Mouse (Mus musculus): ENCODE data around the gene Tns2.

The Tns2 gene

DNA sequence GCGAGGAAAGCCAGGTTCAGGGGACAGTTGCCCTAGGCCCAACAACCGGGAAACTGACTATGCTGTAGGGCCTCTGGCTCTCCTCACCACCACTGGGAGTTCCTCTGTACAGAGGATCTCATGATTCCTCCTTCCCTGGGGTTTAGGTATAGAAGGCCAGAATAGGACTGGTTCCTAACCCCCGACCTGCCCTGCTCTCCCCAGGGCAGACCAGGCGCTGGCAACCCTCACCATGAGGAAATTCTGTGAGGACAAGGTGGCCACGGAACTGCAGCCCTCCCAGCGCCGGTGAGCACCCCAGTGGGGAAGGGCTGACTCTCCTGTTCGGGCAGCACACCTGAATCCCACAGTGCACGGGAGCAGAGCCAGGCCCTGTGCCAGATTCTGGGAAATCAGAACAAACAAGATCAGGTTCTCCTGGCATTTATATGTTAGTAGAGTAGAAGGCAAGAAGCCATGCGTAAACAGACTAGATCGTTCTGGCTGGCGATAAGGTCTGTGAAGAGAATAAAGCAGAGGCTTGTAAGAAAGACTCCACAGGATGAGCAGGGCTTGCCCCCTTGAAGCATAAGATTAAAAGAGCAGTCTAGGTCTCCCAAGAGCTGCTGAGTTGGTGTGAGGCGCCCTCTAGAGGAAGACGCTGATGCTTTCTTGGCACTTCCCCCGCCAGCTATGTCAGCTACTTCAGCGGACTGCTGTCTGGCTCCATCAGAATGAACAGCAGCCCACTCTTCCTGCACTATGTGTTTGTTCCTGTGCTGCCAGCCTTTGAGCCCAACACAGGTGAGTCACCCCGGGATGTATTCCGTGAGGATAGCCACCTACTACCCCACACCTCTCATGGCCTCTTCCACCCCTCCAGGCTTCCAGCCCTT, 8.7 kb downstream of the Tns2 start:
- in situ Hi-C loops (cut with MboI, MseI): no loop called here

DNA sequence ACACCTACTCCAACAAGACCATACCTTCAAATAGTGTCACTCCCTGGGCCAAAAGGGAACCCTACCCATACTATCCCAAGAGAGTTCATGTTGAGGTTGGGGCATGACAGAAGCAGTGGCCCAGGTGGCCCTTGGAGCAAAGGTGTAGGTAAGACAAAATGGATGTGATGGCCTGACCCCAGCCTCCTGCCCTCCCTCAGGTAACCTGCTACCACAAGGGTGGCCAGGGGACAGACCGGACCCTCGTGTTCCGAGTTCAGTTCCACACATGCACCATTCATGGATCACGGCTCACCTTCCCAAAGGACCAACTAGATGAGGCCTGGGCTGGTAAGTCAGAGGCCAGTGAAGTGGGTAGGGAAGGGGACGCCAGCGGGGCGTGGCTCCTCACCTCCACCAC, 10.1 kb downstream of the Tns2 start:
- in situ Hi-C loops (cut with MboI, MseI): no loop called here

GRCm38 (mm10) chr15:102110701-102111494, 10.7 kb downstream of the Tns2 start:
- in situ Hi-C loops (cut with MboI, MseI): no loop called here

GRCm38 (mm10) chr15:102111495-102111829, 11.2 kb downstream of the Tns2 start:
- in situ Hi-C loops (cut with MboI, MseI): no loop called here

DNA sequence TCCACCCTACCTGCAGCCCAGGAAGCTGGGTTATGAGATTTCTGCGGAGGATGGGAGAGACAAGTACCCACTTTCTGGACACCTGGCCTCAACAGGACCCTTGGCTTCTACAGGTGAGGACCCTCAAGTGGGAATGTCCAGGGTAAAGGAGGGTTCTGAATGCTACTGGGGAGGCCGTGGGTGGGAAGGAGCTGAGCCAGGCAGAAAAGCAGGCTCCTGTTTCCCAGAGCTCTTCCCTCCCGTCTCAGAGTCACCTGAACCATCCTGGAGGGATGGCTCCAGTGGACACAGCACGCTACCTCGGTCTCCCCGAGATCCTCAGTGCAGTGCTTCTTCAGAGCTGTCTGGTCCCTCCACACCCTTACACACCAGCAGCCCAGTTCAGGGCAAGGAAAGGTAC, 12.0 kb downstream of the Tns2 start:
- in situ Hi-C loops (cut with MboI, MseI): no loop called here

- in situ Hi-C loops (cut with MboI, MseI): no loop called here
Observed at GRCm38 (mm10) chr15:102112827-102113226, 12.6 kb downstream of the Tns2 start.

DNA sequence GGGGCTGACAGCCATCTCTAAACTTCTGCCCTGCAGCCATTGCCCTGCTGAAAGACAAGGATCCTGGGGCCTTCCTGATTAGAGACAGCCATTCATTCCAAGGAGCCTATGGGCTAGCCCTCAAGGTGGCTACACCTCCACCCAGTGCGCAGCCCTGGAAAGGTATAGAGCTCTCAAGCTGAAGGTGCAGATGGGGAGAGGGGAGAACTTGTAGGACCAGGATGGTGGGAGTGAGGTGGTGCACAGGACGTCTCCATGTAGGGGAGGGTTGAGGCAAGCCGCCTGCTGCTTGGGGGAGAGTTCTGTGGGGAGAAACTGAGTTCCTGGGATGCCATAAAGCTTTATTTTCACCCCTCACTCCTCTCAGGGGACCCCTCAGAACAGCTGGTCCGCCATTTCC, 13.5 kb downstream of the Tns2 start:
- in situ Hi-C loops (cut with MboI, MseI): no loop called here

DNA sequence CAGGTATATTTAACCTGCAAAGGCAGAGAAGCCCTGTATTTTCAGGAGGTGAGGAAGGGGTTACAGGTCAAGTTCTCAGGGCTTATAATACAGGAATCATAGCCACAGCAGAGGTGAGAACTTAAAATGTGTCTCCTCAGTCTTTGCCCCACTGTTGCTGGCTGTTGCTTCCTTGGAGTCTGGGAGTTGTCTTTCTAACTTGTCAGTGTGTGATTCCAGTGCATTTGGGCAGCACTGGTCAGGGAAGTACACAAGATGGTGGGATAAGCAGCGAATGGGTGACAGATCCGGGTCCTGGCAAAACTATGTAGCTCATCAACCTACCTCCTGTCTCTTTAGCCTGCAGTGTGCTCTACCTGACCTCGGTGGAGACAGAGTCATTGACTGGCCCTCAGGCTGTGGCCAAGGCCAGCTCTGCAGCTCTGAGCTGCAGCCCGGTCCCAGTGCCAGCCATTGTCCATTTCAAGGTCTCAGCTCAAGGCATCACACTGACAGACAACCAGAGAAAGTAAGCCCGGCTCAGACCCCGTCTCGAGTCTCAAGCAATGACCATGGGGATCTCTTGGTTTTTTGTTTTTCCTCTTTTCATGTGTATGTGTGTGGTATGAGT, 14.5 kb downstream of the Tns2 start:
- in situ Hi-C loops (cut with MboI, MseI): no loop called here

DNA sequence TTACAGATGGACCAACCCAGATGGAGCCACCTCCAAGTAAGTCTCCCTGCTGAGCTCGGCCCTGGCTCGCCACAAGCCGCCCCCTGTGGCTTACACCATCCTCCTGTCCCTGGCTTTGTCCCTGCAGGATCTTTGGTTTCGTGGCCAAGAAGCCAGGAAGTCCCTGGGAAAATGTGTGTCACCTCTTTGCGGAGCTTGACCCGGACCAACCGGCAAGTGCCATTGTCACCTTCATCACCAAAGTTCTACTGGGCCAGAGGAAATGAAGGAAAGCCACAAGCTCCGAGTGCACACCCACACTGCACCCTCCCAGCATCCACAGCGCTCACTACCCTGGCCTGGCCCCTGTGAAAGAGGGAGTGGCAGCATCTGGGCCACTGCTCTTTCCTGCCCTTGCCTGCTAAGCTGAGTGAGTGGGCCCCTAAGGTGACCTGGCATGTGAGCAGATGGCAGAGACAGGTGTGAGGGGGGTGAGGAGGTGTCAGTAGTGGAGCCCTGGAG, 15.6 kb downstream of the Tns2 start:
- in situ Hi-C loops (cut with MboI, MseI): no loop called here

DNA sequence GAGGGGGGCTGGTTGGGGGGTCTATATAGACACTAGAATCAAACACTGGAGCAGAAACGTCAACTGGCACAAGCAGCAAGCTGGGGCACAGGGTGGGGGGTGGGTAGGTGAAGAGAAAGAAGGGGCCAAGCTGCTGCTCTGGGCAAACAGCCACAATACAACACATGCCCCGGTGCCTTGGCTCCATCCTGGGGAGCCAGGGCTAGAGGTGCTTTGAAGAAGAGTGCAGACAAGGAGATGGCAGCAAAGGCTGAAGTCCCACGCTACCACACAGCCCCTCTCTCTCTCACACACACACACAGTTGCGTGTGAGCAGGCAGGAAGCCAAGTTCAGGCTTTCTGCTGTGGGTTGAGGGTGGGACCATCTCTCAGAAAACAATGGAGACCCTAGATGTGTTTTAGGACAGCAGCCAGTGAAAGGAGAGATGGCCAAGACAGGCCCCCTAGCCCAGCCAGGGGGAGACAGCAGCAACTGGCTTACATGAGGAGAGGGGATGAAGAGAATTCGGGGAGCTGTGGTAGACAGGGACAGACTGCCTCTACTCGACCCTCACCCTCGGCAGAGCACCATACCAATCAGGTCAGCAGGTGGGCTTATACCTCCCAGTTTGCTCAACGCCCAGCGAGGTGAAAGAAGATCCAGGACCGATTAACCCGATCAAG, 16.7 kb downstream of the Tns2 start:
- in situ Hi-C loops (cut with MboI, MseI): no loop called here

DNA sequence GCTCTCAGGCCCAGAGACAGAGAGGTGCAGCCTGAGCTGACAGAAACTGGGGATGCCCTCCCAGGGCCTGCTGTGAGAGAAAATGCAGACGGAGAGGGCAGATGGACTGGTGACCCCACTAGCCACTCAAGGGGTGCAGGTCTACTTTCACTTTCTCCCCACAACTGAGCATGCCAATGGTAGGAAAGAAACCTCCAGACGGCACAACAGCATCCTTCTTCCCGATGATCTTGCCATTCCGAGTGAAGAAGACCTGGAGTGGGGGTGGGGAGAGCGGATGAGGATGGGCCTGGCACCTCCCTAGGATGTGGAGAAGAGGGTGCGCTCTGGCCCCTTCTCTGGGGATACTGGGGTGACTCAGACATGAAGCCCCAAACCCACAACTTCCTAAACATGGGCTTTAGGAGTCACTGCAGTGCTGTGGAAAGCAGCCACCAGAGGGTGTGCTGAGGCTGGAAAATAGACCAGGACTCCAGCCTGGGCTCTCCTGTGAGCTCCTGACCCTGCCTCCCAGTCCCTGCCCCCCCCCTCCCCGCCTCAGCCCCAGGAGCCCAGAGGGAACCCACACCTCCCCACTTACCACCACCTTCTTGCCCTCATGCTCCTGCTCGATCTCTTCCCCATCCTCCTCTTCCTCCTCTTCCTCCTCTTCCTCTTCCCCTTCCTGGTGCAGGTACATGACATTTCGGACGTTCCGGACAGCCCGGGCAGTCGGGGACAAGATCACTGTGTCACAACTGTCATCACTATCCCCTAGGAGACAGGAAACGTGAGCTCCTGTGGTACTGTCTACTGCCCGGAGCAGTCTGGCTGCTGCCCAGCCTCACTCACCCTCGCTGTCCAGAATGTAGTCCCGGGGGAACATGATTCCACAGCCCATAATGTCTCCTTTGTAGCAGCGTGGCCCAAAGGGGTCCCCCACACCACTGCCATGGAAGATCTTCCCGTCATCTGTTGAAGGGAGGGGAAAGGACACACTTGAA, 17.5 kb downstream of the Tns2 start:
- in situ Hi-C loops (cut with MboI, MseI): no loop called here

- in situ Hi-C loops (cut with MboI, MseI): no loop called here
Observed at GRCm38 (mm10) chr15:102118591-102118990, 18.4 kb downstream of the Tns2 start.

DNA sequence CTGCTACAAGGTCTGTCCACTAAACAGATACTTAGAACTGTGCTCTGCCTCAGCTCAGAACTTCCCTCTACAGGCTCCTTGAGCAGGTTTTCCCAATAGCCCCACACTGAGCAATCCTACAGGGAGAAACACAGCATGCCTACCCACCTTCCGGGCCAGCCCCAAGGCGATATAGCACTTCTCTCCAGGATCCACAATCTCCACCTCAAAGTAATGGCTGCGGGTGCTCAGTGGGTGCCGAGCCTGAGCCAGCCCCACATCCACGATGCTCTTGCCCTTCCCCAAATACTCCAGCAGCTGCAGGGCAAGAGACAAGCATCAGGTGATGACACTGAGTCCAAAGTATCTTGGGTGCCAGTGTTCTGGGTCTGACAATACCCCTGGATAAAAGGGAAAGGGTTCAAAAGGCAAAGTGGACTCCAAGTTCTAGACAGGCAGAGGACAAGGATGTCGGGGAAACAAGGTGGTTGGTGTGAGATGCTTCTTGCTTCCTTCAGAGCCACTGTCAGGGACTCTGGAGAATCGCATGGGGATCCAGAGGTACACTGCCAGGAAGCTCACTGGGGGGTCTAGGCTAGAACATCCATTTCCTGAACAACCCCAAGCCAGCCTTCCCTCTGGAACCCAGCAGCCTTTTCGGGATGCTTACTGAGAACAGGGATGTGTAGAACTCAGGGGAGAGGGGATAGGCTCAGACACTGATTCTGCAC, 19.1 kb downstream of the Tns2 start:
- in situ Hi-C loops (cut with MboI, MseI): no loop called here

DNA sequence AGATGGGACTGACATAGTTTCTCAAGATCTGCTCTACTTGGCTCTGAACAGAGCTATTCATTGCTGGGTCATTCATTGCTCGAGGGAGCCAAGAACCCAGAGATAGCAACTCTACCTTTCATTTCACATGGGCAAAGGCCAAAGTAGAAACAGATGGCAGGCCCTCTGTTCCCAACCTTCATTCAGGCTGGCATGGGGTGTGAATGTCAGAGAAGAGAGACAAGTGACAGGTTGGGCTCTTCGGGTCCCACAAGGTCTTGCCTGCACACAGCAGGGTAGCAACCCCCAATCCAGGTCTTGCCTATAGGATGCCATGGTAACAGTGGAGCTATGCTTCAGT, 19.6 kb downstream of the Tns2 start:
- in situ Hi-C loops (cut with MboI, MseI): no loop called here

DNA sequence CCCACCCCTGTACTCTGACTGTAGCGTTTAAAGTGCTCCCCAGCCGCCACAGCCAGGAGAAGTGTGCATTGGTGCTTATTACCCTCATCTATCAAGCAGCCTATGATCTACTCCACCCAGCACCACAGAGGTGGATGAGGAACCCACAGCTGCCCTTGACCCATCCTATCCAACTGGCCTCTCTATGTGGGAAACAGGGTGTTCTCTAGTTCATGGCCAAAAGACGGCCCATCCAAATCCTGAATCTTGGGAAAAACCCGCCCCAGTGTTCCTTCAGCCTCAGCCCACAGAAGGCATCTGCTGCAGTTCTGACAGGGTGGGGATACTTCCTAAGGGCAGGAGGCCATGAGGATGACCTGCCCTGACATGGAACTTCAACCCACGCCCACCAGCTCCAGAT, 20.3 kb downstream of the Tns2 start:
- in situ Hi-C loops (cut with MboI, MseI): no loop called here

GRCm38 (mm10) chr15:102126303-102126702, 26.1 kb downstream of the Tns2 start:
- in situ Hi-C loops (cut with MboI, MseI): no loop called here

DNA sequence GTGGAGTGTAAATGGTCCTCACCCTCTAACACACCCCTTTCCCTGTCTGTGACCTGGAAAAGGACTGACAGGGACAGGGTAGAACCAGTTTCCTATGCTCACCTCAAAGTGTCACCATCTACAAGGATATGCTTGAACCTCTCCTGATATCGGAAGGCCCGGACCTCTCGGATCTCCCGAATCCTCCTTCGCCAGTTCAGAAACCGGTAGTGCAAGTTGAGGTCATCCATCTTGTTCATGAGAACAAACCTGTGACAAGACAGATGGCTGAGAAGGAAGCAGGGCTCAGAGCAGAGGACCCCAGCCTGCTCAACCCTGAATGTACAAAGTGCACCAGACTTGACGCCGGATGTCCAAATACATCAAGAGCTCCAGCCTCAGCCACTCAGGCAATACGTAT, 33.1 kb downstream of the Tns2 start:
- in situ Hi-C loops (cut with MboI, MseI): no loop called here

GRCm38 (mm10) chr15:102134709-102135108, 34.5 kb downstream of the Tns2 start:
- in situ Hi-C loops (cut with MboI, MseI): no loop called here

- in situ Hi-C loops (cut with MboI, MseI): no loop called here
Observed at GRCm38 (mm10) chr15:102135522-102136128, 35.4 kb downstream of the Tns2 start.

Measured in regulatory T cell (primary cell).